Mouse (Mus musculus): ENCODE measurements around the gene Herc1.
A peak's percentile ranks its signal among the peaks of the same experiment; 100 is the strongest.

DNA sequence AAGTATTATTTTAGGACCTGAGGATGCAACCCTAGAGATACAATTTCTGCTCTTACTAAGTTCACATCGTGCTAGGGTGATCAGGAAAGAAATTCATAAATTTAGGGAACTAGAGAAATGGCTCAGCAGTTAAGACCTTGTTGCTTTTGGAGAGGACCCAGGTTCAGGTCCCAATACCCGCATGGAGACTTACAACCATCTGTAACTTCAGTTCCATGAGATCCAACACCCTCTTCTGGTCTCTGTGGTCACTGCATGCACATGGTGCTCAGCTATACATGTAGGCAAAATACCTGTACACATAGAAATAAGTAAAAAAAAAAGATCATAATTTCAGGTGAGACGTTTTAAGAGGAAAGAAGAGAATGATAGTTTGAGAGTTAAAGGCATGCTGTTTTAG is 23.2 kb downstream of the Herc1 start:
- TF ChIP-seq CTCF (IDR thresholded peaks at IDR 0.05) (0 out of 2 replicates have a peak, but pooled peaks have one; percentile 11), EP300 (IDR thresholded peaks at IDR 0.05) (no peak)

Data from lung, postnatal 0 days (tissue).